Mouse (Mus musculus) thymus, adult 2 months (tissue): ENCODE measurements at regions not wholly inside any gene's neighbourhood (a gene's known extent, or its start where the extent isn't known, plus 50 kb on each side); places are given as distances from the start of the nearest gene placed in this dataset.

ENCODE experiments used
- DNase-seq: peaks from one replicate; pipeline ENCODE4 v3.0.0; 2021
- H3K27ac ChIP-seq: fragments of 200-500 bp; 2 replicates; pipeline ENCODE4 v1.5.1; 2012; ENCODE audit warnings: low read length, control low read depth; ENCODE audit not compliant: control insufficient read depth, insufficient read depth
- H3K27me3 ChIP-seq: fragments of 200-500 bp; 2 replicates; pipeline ENCODE4 v1.6.1; 2012; ENCODE audit warnings: mild to moderate bottlenecking, low read length, moderate library complexity, mixed read lengths; ENCODE audit not compliant: control insufficient read depth, insufficient read depth
- H3K36me3 ChIP-seq: fragments of 200-500 bp; 2 replicates; pipeline ENCODE4 v1.6.1; 2012; ENCODE audit warnings: mild to moderate bottlenecking, low read length, moderate library complexity; ENCODE audit not compliant: control insufficient read depth, insufficient read depth
- H3K4me1 ChIP-seq: fragments of 200-500 bp; replicated peaks from 2 replicates; pipeline ENCODE4 v1.6.1; 2012; ENCODE audit warnings: low read length; ENCODE audit not compliant: control insufficient read depth, insufficient read depth
- H3K4me3 ChIP-seq: fragments of 200-500 bp; 2 replicates; pipeline ENCODE4 v1.5.1; 2012; ENCODE audit warnings: mild to moderate bottlenecking, low read length, control low read depth, moderate library complexity; ENCODE audit not compliant: control insufficient read depth, insufficient read depth
- CTCF ChIP-seq: fragments of 200-500 bp; IDR thresholded peaks from 2 replicates; pipeline ENCODE4 v1.5.1; 2012; ENCODE audit warnings: mild to moderate bottlenecking, control low read depth, low read length, moderate library complexity, borderline replicate concordance; ENCODE audit not compliant: control insufficient read depth, poor library complexity, insufficient read depth; ENCODE audit errors: extremely low read depth
- POLR2A ChIP-seq: fragments of 200-500 bp; IDR thresholded peaks from 2 replicates; pipeline ENCODE4 v1.6.1; 2012; ENCODE audit warnings: mild to moderate bottlenecking, low read length, control low read depth, moderate library complexity; ENCODE audit not compliant: control insufficient read depth, poor library complexity, insufficient read depth; ENCODE audit errors: extremely low read depth
- WGBS: fragments of 180-500 bp; shearing (Covaris S2); methylation state at CpG from one replicate; pipeline ENCODE4 v1.1.7; 2018; 5-methylcytosine and 5-hydroxymethylcytosine counted together

- Histone ChIP-seq H3K27ac (no peak overlapping the region), H3K4me3 (no peak overlapping the region), H3K27me3 (no peaks in the 10 kb centered on the region), H3K36me3 (no peaks in the 10 kb centered on the region), H3K4me1 (no peaks in the 10 kb centered on the region)
- 98% methylated on average over 2 of the region's 2 CpGs for WGBS
- no peak for DNase-seq
- TF ChIP-seq POLR2A (no peak), CTCF (no peak)
These were observed 101.1 kb downstream of the Cyp26b1 start for GRCm38 (mm10) chr6:84492594-84492993.

- H3K36me3 ChIP-seq = no peaks in the 10 kb centered on the region
- 71% methylated on average over 5 of the region's 5 CpGs for WGBS
- no peak overlapping the region for H3K27ac ChIP-seq
- no peak for TF ChIP-seq CTCF
- TF ChIP-seq POLR2A = no peak
- no peaks in the 10 kb centered on the region for H3K4me1 ChIP-seq
- no peaks in the 10 kb centered on the region for H3K27me3 ChIP-seq
- no peak for DNase-seq
- no peak overlapping the region for H3K4me3 ChIP-seq
These were observed 102.6 kb downstream of the Cyp26b1 start for GRCm38 (mm10) chr6:84491106-84491505.

GRCm38 (mm10) chr6:84481205-84481604 is 112.5 kb downstream of the Cyp26b1 start:
- 69% methylated on average over 7 of the region's 7 CpGs for WGBS
- Histone ChIP-seq H3K27me3 (no peaks in the 10 kb centered on the region; the same call in 1 of the 2 replicates), H3K27ac (no peak overlapping the region), H3K4me1 (no peaks in the 10 kb centered on the region), H3K36me3 (no peaks in the 10 kb centered on the region), H3K4me3 (no peak overlapping the region)
- DNase-seq = no peak
- TF ChIP-seq POLR2A = no peak
- TF ChIP-seq CTCF = no peak

- H3K36me3 ChIP-seq = no peaks in the 10 kb centered on the region
- no peak overlapping the region for H3K27ac ChIP-seq
- TF ChIP-seq CTCF (no peak), POLR2A (no peak)
- no peak for DNase-seq
- no peaks in the 10 kb centered on the region; the same call in 1 of the 2 replicates for H3K27me3 ChIP-seq
- WGBS = 79% methylated on average over 6 of the region's 6 CpGs
- no peaks in the 10 kb centered on the region for H3K4me1 ChIP-seq
- no peak overlapping the region for H3K4me3 ChIP-seq
These were observed 116.6 kb downstream of the Cyp26b1 start for GRCm38 (mm10) chr6:84477072-84477471.

GRCm38 (mm10) chr6:84476466-84476865 is 117.2 kb downstream of the Cyp26b1 start:
- no peaks in the 10 kb centered on the region for H3K4me1 ChIP-seq
- no peak overlapping the region for H3K4me3 ChIP-seq
- no peaks in the 10 kb centered on the region; the same call in 1 of the 2 replicates for H3K27me3 ChIP-seq
- TF ChIP-seq POLR2A (no peak), CTCF (no peak)
- H3K27ac ChIP-seq = no peak overlapping the region
- no peaks in the 10 kb centered on the region for H3K36me3 ChIP-seq
- DNase-seq = no peak
- WGBS = 66% methylated on average over 9 of the region's 9 CpGs

DNA sequence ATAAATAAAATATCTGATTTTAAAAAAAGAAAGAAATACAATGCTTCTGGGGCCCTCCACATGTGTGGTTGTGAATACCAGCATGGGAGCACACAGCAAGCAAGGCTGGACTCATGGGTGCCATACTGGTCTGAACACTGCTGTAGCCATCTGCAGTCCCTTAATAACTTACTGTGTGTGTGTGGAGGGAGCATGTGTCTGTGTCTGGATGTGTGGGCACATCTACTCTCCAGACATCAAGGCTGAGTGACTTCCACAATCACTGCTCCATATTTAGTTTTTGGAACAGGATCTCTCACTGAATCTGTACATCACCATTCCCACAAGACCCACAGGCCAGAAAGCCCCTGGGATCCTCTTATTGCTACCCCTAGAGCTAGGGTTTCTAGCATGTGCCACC is 118.9 kb downstream of the Cyp26b1 start:
- Histone ChIP-seq H3K4me1 (no peaks in the 10 kb centered on the region), H3K27ac (no peak overlapping the region), H3K4me3 (no peak overlapping the region), H3K27me3 (no peaks in the 10 kb centered on the region; the same call in 1 of the 2 replicates), H3K36me3 (no peaks in the 10 kb centered on the region)
- no peak for DNase-seq
- TF ChIP-seq POLR2A (no peak), CTCF (no peak)

- H3K4me3 ChIP-seq = no peak overlapping the region
- TF ChIP-seq POLR2A (no peak), CTCF (no peak)
- no peak overlapping the region for H3K27ac ChIP-seq
- no peaks in the 10 kb centered on the region for H3K27me3 ChIP-seq
- no peak for DNase-seq
- H3K36me3 ChIP-seq = no peaks in the 10 kb centered on the region
- 89% methylated on average over 3 of the region's 3 CpGs for WGBS
- H3K4me1 ChIP-seq = no peaks in the 10 kb centered on the region
These were observed 120.5 kb downstream of the Cyp26b1 start for GRCm38 (mm10) chr6:84473171-84473570.
